Mouse (Mus musculus): ENCODE measurements around the gene Gm2163.
"Not testable (repeated sequence)": the region's sequence is repeated elsewhere in the genome, so short reads cannot be mapped to it uniquely, and the experiment has no call there.

Gm2163 gene

DNA sequence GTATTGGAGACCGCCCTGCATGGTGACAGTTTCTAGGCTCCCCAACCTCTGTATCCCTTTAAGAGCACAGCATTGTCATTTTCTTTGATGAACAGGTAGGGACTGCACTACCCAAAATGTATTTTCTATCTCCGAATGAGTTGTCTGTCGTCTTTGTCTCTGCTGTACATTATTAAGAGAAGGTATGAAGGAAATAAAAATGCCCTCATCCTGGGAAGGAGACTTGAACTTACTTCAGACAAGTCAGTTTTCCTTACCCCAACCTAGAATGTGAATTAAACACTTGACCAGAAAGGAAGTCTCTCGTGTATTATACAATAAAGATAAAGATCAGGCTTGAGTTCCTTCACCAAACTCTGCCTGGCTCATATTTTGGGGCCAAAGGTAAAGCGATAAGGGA, at the start of gene Gm2163:
Gene Gm2163, plus strand, starts transcription at position 301 of the 400 bp plus-strand sequence.
- in situ Hi-C loops (cut with MboI; ENCODE audit: unreplicated experiment in 2 of 2) = not testable (repeated sequence)

DNA sequence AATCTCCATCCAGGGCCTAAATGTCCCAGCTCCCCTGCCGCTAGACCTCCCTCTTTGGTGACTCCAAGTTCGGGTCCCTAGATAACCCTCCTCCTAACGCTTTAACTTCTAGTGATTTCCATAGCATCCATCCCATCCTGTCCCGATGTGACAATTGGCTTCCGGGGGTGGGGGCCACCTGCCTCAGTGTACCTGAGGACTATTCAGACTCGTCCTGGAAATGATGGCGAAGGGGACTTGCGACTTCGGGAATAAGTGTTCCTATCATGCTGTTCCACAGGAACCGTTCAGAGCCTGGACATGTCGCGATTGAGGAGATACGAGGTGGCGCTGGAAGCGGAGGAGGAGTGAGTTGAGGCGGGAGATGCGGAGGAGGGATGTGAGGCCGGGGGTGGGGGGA, 27.5 kb upstream of the Gm2163 start, which contains the start of gene Gm21586:
Gene Gm21586, plus strand, starts transcription at position 301 of the 400 bp plus-strand sequence.
- in situ Hi-C loops (cut with MboI; ENCODE audit: unreplicated experiment in 2 of 2) = not testable (repeated sequence)

DNA sequence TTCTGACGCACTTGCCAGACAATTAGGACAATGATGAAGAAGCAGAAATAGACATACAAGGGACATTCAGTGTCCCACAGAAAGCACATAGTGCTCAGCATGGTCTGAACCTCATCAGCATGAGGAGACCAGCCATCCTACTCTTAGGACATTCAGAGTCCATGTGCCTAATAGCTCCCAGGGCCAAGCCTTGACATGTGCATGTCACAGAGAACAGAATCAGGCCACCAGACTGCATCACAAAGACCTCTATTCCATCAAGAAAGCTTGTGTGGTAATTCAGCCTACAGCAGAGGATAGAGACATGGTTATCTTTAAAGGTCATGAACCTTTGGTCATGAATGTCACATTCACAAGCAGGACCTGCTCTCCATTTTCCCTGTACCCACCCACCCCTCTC, 61.5 kb downstream of the Gm2163 start, which contains the start of gene Fam205a2:
Gene Fam205a2, minus strand, starts transcription at position 101 of the 400 bp plus-strand sequence.
- in situ Hi-C loops (cut with MboI; ENCODE audit: unreplicated experiment in 2 of 2) = not testable (repeated sequence)

DNA sequence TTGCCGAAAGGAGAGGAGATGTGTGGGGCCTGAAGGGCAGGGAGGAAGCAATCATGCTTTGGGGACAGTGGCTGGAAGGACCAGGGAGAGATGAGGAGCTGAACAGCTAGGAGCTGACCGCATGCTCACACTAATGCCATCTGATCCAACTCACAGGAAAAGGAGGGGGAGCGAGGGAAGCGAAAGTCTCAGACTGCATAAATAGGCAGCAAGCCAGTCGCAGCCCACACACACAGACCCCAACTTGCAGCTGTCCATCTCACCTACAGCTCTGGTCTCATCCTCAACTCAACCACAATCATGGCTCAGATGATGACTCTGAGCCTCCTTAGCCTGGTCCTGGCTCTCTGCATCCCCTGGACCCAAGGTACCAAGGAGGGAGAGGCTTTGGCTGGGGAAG, 145.3 kb downstream of the Gm2163 start, which contains the start of gene Gm10591:
Gene Gm10591, plus strand, starts transcription at position 301 of the 400 bp plus-strand sequence.
- in situ Hi-C loops (cut with MboI; ENCODE audit: unreplicated experiment in 2 of 2) = not testable (repeated sequence)

DNA sequence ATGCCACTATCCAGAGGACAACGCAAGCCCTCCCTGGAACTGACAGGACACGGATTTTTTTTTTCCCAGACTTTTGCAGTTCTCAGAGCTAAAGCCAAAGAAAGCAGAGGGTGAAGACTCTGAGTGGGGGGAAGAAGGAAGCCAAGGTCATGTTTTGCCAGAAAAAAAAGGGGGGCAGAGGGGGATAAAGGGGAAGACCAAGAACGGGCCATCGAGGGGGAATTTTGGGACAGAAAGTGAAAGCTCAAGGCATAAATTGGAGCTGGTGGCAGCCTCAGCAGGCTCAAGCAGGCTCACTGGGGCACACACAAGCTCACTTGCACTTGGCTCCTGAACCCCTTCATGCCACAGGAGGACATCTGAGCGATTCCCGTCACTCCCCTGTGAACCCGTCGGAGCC, 162.9 kb downstream of the Gm2163 start, which contains the start of gene Gm2564:
Gene Gm2564, plus strand, starts transcription at position 301 of the 400 bp plus-strand sequence.
- in situ Hi-C loops (cut with MboI; ENCODE audit: unreplicated experiment in 2 of 2) = not testable (repeated sequence)

All from v-Abl transformed pro-B cells (cell line).